Mouse (Mus musculus): ENCODE results near the gene Ripk4.

- TF ChIP-seq CTCF (IDR thresholded peaks at IDR 0.05; ENCODE audit: low read depth) (peak; percentile 54), EP300 (IDR thresholded peaks at IDR 0.05; ENCODE audit: low read depth) (no peak)
These were observed 65.8 kb downstream of the Ripk4 start for GRCm38 (mm10) chr16:97697769-97698168.
